Mouse (Mus musculus): ENCODE data around the gene Mob3a. TPM values are rescaled to one million over a fixed set of nuclear protein-coding genes. Genes with fewer than 3 reads are reported as not detected.
A peak's percentile ranks its signal among the peaks of the same experiment; 100 is the strongest.

Gene Mob3a
- total and polyA plus RNA-seq, 3 experiments, result 56.9 to 84.2 (median 71.4) TPM

DNA sequence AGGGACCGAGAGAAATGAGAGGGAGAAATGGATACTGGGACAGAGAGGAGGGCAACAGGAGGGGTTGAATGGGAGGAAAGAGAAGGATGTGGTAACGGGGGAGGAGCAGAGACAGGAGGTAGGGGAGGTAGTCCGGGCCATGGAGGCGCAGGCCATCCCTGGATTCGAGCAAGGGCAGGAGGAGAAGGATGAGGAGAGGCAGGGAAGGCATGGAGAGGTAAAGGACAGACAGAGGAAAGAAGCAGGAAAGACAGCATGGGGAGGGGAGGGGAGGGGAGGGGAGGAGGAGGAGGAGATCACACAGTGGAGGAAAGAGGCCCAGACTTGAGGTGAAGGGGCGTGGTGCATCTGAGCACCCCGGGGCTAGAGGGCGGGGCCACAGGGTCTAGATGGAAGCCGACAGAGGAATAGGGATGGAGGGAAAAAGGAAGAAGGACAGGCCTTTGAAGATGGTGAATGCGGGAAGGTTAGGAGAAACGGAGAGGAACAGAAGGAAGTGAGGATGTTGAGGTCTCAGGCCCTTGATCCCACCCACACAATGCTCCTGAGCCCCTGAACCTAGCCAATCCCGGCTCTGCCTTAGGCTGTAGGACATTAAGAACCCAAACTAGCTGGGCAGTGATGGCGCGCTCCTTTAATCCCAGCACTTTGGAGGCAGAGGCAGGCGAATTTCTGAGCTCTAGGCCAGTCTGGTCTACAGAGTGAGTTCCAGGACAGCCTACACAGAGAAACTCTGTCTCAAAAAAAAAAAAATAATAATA lies 44.7 kb downstream of the Mob3a start, which contains the start of gene Btbd2:
Gene Btbd2 (minus strand): TSS at position 209 of the 761 bp plus-strand sequence.
- Histone ChIP-seq H3K79me2 (replicated peaks; ENCODE audit: control insufficient read depth, extremely low read depth, insufficient read depth, poor library complexity, severe bottlenecking) (no peaks in the 10 kb centered on the region), H3K36me3 (replicated peaks in 1 of 2; ENCODE audit: control insufficient read depth in 1 of 2, insufficient read depth in 1 of 2, low read length in 1 of 2) (peaks cover 0 to 10% of the 10 kb centered on the region in 2 experiments), H3K4me2 (ENCODE audit: insufficient read depth, low read depth, poor library complexity, severe bottlenecking) (peak within 1 kb of the TSS; percentile 82), H3K27me3 (replicated peaks) (no peaks in the 10 kb centered on the region), H3K27ac (ENCODE audit: insufficient read depth, low read depth) (peak within 1 kb of the TSS; percentile 40), H3K9ac (ENCODE audit: insufficient read depth, low read depth) (peak within 1 kb of the TSS; percentile 94), H3K4me3 (replicated peaks in 1 of 3; ENCODE audit: low read depth in 2 of 3, low read length in 2 of 3, poor library complexity in 1 of 3) (peak within 1 kb of the TSS; percentile 77 to 86 (median 78)), H3K4me1 (ENCODE audit: control insufficient read depth in 1 of 2, insufficient read depth in 2 of 2) (peaks cover 17 to 49% of the 10 kb centered on the region in 2 experiments), H3K9me3 (replicated peaks; ENCODE audit: low read length) (no peaks in the 10 kb centered on the region)
- in situ Hi-C loops (cut with MboI; ENCODE audit: low pct_ligation_motif_present, low pct_unique_long_range_greater_than_20kb, low sequenced_read_pairs), result no loop called here
- TF ChIP-seq SIN3A (IDR thresholded peaks at IDR 0.05; ENCODE audit: low read length), result no peak
- TF ChIP-seq ELF1 (IDR thresholded peaks at IDR 0.05; ENCODE audit: low read depth, low read length), result 0 out of 2 replicates have a peak, but pooled peaks have one; percentile 1
- TF ChIP-seq SMC3 (IDR thresholded peaks at IDR 0.05; ENCODE audit: low read depth, low read length), result no peak
- no peak for TF ChIP-seq BHLHE40 (IDR thresholded peaks at IDR 0.05; ENCODE audit: low read depth, low read length)
- dilution Hi-C loops (cut with MboI; ENCODE audit: extremely low pct_ligation_motif_present, extremely low pct_unique_long_range_greater_than_20kb, low sequenced_read_pairs), result no loop called here
- DNase-seq (ENCODE audit: extremely low read depth), result no peak

DNA sequence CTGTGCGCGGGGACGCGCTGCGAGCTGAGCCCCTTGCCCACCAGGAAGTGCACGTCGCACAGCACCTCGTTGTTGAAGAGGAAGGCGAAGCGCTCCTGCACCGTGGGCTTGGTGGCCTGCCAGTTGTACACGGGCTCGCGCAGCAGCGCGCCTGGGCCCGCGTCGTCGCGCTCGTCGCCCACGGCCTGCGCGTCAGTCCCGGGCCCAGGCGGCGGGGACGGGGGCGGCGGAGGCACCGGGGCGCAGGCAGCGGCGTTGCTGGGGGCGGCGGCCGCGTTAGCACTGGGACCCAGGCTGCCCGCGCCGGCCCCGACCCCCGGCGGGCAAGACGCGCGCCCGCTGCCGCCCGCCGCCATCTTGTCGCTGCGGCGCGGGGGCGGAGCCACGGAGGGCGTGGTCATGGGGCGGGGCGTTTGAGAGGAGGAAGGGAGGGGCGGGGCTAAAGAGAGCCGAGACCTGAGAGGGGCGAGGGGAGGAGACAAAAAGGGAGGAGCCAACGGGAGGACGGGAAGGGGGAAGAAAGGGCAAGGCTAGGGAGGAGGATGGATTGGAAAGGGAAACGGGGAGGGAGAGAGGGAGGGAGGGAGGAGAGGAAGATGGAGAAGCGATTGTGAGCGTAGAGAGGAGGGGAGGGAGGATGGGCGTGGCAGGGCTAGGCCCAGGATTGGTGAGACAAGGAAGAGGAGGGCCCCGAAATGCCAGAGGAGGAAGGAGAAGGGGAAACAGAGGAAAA lies 45.5 kb downstream of the Mob3a start:
- in situ Hi-C loops (cut with MboI; ENCODE audit: low pct_ligation_motif_present, low pct_unique_long_range_greater_than_20kb, low sequenced_read_pairs) (no loop called here), dilution Hi-C loops (cut with MboI; ENCODE audit: extremely low pct_ligation_motif_present, extremely low pct_unique_long_range_greater_than_20kb, low sequenced_read_pairs) (no loop called here)
- no peaks in the 10 kb centered on the region for H3K79me2 ChIP-seq (replicated peaks; ENCODE audit: control insufficient read depth, extremely low read depth, insufficient read depth, poor library complexity, severe bottlenecking)
- H3K4me3 ChIP-seq (replicated peaks in 1 of 3; ENCODE audit: low read depth in 2 of 3, low read length in 2 of 3, poor library complexity in 1 of 3), result peak overlapping the region; percentile 77 to 86 (median 78)
- no peaks in the 10 kb centered on the region for H3K9me3 ChIP-seq (replicated peaks; ENCODE audit: low read length)
- peak overlapping the region; percentile 82 for H3K4me2 ChIP-seq (ENCODE audit: insufficient read depth, low read depth, poor library complexity, severe bottlenecking)
- peak overlapping the region; percentile 4; the same call in 1 of the 2 replicates for H3K27ac ChIP-seq (ENCODE audit: insufficient read depth, low read depth)
- H3K36me3 ChIP-seq (replicated peaks in 1 of 2; ENCODE audit: control insufficient read depth in 1 of 2, insufficient read depth in 1 of 2, low read length in 1 of 2), result peaks cover 0 to 11% of the 10 kb centered on the region in 2 experiments
- peak overlapping the region; percentile 94 for H3K9ac ChIP-seq (ENCODE audit: insufficient read depth, low read depth)
- no peak for TF ChIP-seq NRF1 (IDR thresholded peaks at IDR 0.05; ENCODE audit: low read depth, low read length)
- TF ChIP-seq CTCF (conservative IDR thresholded peaks at IDR 0.05 in 1 of 2, IDR thresholded peaks at IDR 0.05 in 1 of 2; ENCODE audit: low read depth in 2 of 2, low read length in 2 of 2), result no peak
- TF ChIP-seq KAT2A (IDR thresholded peaks at IDR 0.05; ENCODE audit: insufficient replicate concordance, low read length), result no peak
- TF ChIP-seq RAD21 (IDR thresholded peaks at IDR 0.05; ENCODE audit: low read depth, low read length), result no peak
- TF ChIP-seq EP300 (IDR thresholded peaks at IDR 0.05; ENCODE audit: low read length), result no peak
- TF ChIP-seq CHD2 (IDR thresholded peaks at IDR 0.05; ENCODE audit: low read length), result peak; percentile 22; the same call in 1 of the 2 replicates
- TF ChIP-seq ELF1 (IDR thresholded peaks at IDR 0.05; ENCODE audit: low read depth, low read length), result 0 out of 2 replicates have a peak, but pooled peaks have one; percentile 17
- TF ChIP-seq TCF12 (IDR thresholded peaks at IDR 0.05; ENCODE audit: low read depth, low read length), result peak; percentile 73
- no peak for TF ChIP-seq POLR2AphosphoS2 (IDR thresholded peaks at IDR 0.05; ENCODE audit: low read depth, low read length)
- 0 out of 2 replicates have a peak, but pooled peaks have one; percentile 20 for TF ChIP-seq MAZ (IDR thresholded peaks at IDR 0.05; ENCODE audit: low read depth, low read length)
- TF ChIP-seq TBP (conservative IDR thresholded peaks at IDR 0.05; ENCODE audit: low read depth, low read length), result no peak
- TF ChIP-seq JUND (conservative IDR thresholded peaks at IDR 0.05; ENCODE audit: low read depth, low read length), result no peak
- TF ChIP-seq MYC (IDR thresholded peaks at IDR 0.05; ENCODE audit: low read depth, low read length), result no peak
- no peak for TF ChIP-seq HCFC1 (IDR thresholded peaks at IDR 0.05; ENCODE audit: low read depth, low read length)
- peak; percentile 42; the same call in 1 of the 2 replicates for TF ChIP-seq NELFE (IDR thresholded peaks at IDR 0.05; ENCODE audit: low read depth, low read length)
- TF ChIP-seq POLR2A (IDR thresholded peaks at IDR 0.05; ENCODE audit: low read depth, low read length), result peak; percentile 71; the same call in 1 of the 2 replicates
- 0 out of 2 replicates have a peak, but pooled peaks have one; percentile 16 for TF ChIP-seq IRF4 (IDR thresholded peaks at IDR 0.05; ENCODE audit: low read depth, low read length)
- TF ChIP-seq ZMIZ1 (IDR thresholded peaks at IDR 0.05; ENCODE audit: low read depth, low read length), result peak; percentile 43
- 0 out of 2 replicates have a peak, but pooled peaks have one; percentile 32 for TF ChIP-seq SIN3A (IDR thresholded peaks at IDR 0.05; ENCODE audit: low read length)
- no peak for TF ChIP-seq JUN (IDR thresholded peaks at IDR 0.05; ENCODE audit: insufficient read depth, low read depth, low read length)
- peaks cover 17 to 47% of the 10 kb centered on the region in 2 experiments for H3K4me1 ChIP-seq (ENCODE audit: control insufficient read depth in 1 of 2, insufficient read depth in 2 of 2)
- peak; percentile 94 for DNase-seq (ENCODE audit: extremely low read depth)
- no peaks in the 10 kb centered on the region for H3K27me3 ChIP-seq (replicated peaks)
